Mouse (Mus musculus) CD4-positive, CD25-positive, alpha-beta regulatory T cell, adult 4 months (primary cell): Measurements from ENCODE around the gene Fam47e. TPM values are rescaled to one million over a fixed set of nuclear protein-coding genes. Genes with fewer than 3 reads are reported as not detected.

ENCODE experiments used
- ATAC-seq: one replicate; pipeline ENCODE4 v1.8.0; 2017
- polyA plus RNA-seq, 2 experiments: library from polyadenylated mRNA; unstranded; fragments of 100-300 nt; shearing (Covaris generic); gene quantifications; one replicate each; pipeline ENCODE4 v1.2.1; 2017

The Fam47e gene
- polyA plus RNA-seq, 2 experiments from 2014 or later, result not detected

- ATAC-seq, result no peak
Observed at GRCm38 (mm10) chr5:92604452-92605247, 49.8 kb downstream of the Fam47e start.

- no peak for ATAC-seq
Observed at GRCm38 (mm10) chr5:92607492-92608229, 52.8 kb downstream of the Fam47e start.

GRCm38 (mm10) chr5:92612756-92613155, 57.9 kb downstream of the Fam47e start:
- no peak for ATAC-seq

- no peak for ATAC-seq
Observed at GRCm38 (mm10) chr5:92621883-92622282, 67.0 kb downstream of the Fam47e start.

GRCm38 (mm10) chr5:92627896-92628295, 73.0 kb downstream of the Fam47e start:
- ATAC-seq, result no peak

- no peak for ATAC-seq
Observed at GRCm38 (mm10) chr5:92633526-92633925, 78.7 kb downstream of the Fam47e start.

- no peak for ATAC-seq
Observed at GRCm38 (mm10) chr5:92634916-92635315, 80.0 kb downstream of the Fam47e start.

GRCm38 (mm10) chr5:92635891-92636290, 81.0 kb downstream of the Fam47e start:
- no peak for ATAC-seq

GRCm38 (mm10) chr5:92640861-92641260, 86.0 kb downstream of the Fam47e start:
- ATAC-seq, result no peak

Other genes with a start within 250 kb of the Fam47e start
- gene Sdad1, start 244.6 kb upstream of the Fam47e start, polyA plus RNA-seq, result 10 to 100 TPM; 41.8 to 62.4 TPM
- under 1 TPM in 1 of 2 experiments, not detected in 1; 0.26 TPM for gene Cxcl9, start 227.0 kb upstream of the Fam47e start, polyA plus RNA-seq
- gene Art3, start 223.2 kb upstream of the Fam47e start, polyA plus RNA-seq, result 10 to 100 TPM in 1 of 2 experiments, 1 to 10 TPM in 1; 9.2 to 11.0 TPM
- gene Cxcl10, start 206.2 kb upstream of the Fam47e start, polyA plus RNA-seq, result 10 to 100 TPM; 12.1 to 23.6 TPM
- 10 to 100 TPM; 41.3 to 42.7 TPM for gene Nup54, start 119.8 kb upstream of the Fam47e start, polyA plus RNA-seq
- 10 to 100 TPM in 1 of 2 experiments, 1 to 10 TPM in 1; 9.1 to 13.0 TPM for gene Scarb2, start 48.2 kb upstream of the Fam47e start, polyA plus RNA-seq
- gene Stbd1, start 48.0 kb downstream of the Fam47e start, polyA plus RNA-seq, result under 1 TPM in 1 of 2 experiments, not detected in 1; 0.27 TPM
- not detected for gene Ccdc158, start 120.2 kb downstream of the Fam47e start, polyA plus RNA-seq
- not detected for gene Shroom3, start 128.4 kb downstream of the Fam47e start, polyA plus RNA-seq